Mouse (Mus musculus): Measurements from ENCODE around the gene Cers2. TPM values are rescaled to one million over a fixed set of nuclear protein-coding genes. Genes with fewer than 3 reads are reported as not detected.

Gene Cers2
- total and polyA plus RNA-seq, 2 experiments from 2014 or later, result 58.5 to 82.5 TPM

DNA sequence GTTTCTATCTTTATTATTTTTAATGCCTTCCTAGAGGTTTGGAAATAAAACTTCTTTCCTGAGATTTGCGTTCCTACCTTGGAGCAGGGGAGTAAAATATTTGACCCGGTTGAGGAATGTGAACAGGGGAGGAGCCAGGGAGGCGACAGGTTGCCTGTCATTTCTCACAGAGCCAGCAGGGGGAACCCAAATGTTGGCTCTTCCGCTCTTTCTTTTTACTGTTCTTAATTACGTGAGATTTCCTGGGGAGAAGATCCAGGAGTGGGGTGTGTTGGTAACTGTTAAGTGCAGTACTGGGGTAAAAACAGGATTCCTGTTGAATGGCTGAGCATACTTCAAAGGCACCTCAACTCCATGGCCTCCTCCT is 18.5 kb upstream of the Cers2 start:
- WGBS, result 10% methylated on average over 5 of the region's 5 CpGs
- TF ChIP-seq CTCF (IDR thresholded peaks at IDR 0.05), result peak; percentile 74
- Histone ChIP-seq H3K4me1 (ENCODE audit: insufficient read depth, low read length) (no peaks in the 10 kb centered on the region), H3K9ac (replicated peaks; ENCODE audit: low read length, poor library complexity, severe bottlenecking) (no peak overlapping the region), H3K36me3 (ENCODE audit: insufficient read depth, low read length) (peaks cover 13% of the 10 kb centered on the region), H3K4me3 (ENCODE audit: low read depth, low read length) (no peak overlapping the region), H3K27me3 (ENCODE audit: insufficient read depth, low read length) (no peaks in the 10 kb centered on the region), H3K4me2 (ENCODE audit: low read depth, low read length, poor library complexity, severe bottlenecking) (no peak overlapping the region), H3K9me3 (ENCODE audit: low read length) (no peaks in the 10 kb centered on the region), H3K27ac (ENCODE audit: low read depth, low read length) (no peak overlapping the region)
- peak; percentile 54 for DNase-seq (ENCODE audit: low spot score)
- 0 out of 2 replicates have a peak, but pooled peaks have one; percentile 32 for ATAC-seq (ENCODE audit: low FRiP score)

GRCm38 (mm10) chr3:95298018-95298417 is 16.6 kb upstream of the Cers2 start:
- DNase-seq (ENCODE audit: low spot score), result no peak
- Histone ChIP-seq H3K27ac (ENCODE audit: low read depth, low read length) (no peak overlapping the region), H3K9me3 (ENCODE audit: low read length) (no peaks in the 10 kb centered on the region), H3K9ac (replicated peaks; ENCODE audit: low read length, poor library complexity, severe bottlenecking) (no peak overlapping the region), H3K36me3 (ENCODE audit: insufficient read depth, low read length) (peaks cover 13% of the 10 kb centered on the region), H3K4me2 (ENCODE audit: low read depth, low read length, poor library complexity, severe bottlenecking) (no peak overlapping the region), H3K27me3 (ENCODE audit: insufficient read depth, low read length) (no peaks in the 10 kb centered on the region), H3K4me3 (ENCODE audit: low read depth, low read length) (no peak overlapping the region), H3K4me1 (ENCODE audit: insufficient read depth, low read length) (no peaks in the 10 kb centered on the region)
- 94% methylated on average over 7 of the region's 7 CpGs for WGBS
- ATAC-seq (ENCODE audit: low FRiP score), result no peak
- no peak for TF ChIP-seq CTCF (IDR thresholded peaks at IDR 0.05)

- Histone ChIP-seq H3K36me3 (ENCODE audit: insufficient read depth, low read length) (no peaks in the 10 kb centered on the region), H3K9me3 (ENCODE audit: low read length) (no peaks in the 10 kb centered on the region), H3K4me2 (ENCODE audit: low read depth, low read length, poor library complexity, severe bottlenecking) (no peak overlapping the region), H3K4me1 (ENCODE audit: insufficient read depth, low read length) (no peaks in the 10 kb centered on the region), H3K9ac (replicated peaks; ENCODE audit: low read length, poor library complexity, severe bottlenecking) (no peak overlapping the region), H3K27me3 (ENCODE audit: insufficient read depth, low read length) (no peaks in the 10 kb centered on the region), H3K27ac (ENCODE audit: low read depth, low read length) (no peak overlapping the region), H3K4me3 (ENCODE audit: low read depth, low read length) (no peak overlapping the region)
- ATAC-seq (ENCODE audit: low FRiP score) (no peak), DNase-seq (ENCODE audit: low spot score) (no peak)
- WGBS, result 87% methylated on average over 3 of the region's 3 CpGs
- TF ChIP-seq CTCF (IDR thresholded peaks at IDR 0.05), result no peak
Measured at GRCm38 (mm10) chr3:95301204-95301796, 13.3 kb upstream of the Cers2 start.

DNA sequence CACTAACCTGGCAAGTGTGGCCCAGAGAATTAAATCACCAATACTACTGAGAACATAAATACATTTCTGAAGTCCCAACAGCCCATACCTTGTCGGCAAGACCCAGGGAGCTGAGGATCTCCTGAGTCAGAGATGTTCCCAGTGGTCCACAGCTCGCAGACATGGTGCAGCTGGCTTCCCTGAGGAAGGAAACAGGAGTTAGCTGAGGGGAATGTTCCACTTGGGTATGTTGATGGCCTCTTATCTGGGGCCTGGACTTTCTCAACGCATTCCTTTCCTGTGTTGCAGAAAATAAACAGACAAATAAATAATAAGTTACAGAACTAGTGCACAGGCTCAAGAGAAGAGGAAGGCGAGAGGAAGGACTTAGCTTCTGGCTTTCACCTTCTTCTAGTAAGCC is 8.3 kb upstream of the Cers2 start:
- Histone ChIP-seq H3K9me3 (ENCODE audit: low read length) (no peaks in the 10 kb centered on the region), H3K36me3 (ENCODE audit: insufficient read depth, low read length) (no peaks in the 10 kb centered on the region), H3K4me3 (ENCODE audit: low read depth, low read length) (no peak overlapping the region), H3K4me2 (ENCODE audit: low read depth, low read length, poor library complexity, severe bottlenecking) (no peak overlapping the region), H3K9ac (replicated peaks; ENCODE audit: low read length, poor library complexity, severe bottlenecking) (no peak overlapping the region), H3K27ac (ENCODE audit: low read depth, low read length) (no peak overlapping the region), H3K4me1 (ENCODE audit: insufficient read depth, low read length) (no peaks in the 10 kb centered on the region), H3K27me3 (ENCODE audit: insufficient read depth, low read length) (no peaks in the 10 kb centered on the region)
- 84% methylated on average over 4 of the region's 4 CpGs for WGBS
- ATAC-seq (ENCODE audit: low FRiP score), result no peak
- TF ChIP-seq CTCF (IDR thresholded peaks at IDR 0.05), result no peak
- no peak for DNase-seq (ENCODE audit: low spot score)

DNA sequence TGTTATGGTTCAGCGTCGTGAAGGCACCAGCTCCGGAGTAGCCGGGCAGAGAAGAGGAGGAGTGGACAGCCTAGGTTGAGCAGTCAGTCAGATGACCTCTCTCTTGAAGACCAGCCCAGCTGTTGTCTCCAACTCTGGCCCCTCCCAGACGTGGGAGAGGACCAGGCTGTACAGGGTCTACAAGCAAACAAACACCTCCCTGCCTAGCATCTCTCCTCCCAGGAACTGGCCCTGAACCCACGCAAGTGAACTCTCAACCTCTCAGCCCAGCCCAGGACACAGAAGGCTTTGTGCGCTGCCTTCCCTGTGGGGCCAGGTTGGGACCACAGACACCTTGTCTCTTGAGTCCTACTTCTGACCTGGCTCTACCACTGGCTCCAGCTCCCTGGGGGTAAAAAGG is 7.5 kb upstream of the Cers2 start, which contains the start of gene Anxa9:
TSS of gene Anxa9 (minus strand) at position 77 of the 400 bp plus-strand sequence.
- Histone ChIP-seq H3K27ac (ENCODE audit: low read depth, low read length) (no peak within 1 kb of the TSS), H3K4me1 (ENCODE audit: insufficient read depth, low read length) (no peaks in the 10 kb centered on the region), H3K36me3 (ENCODE audit: insufficient read depth, low read length) (no peaks in the 10 kb centered on the region), H3K9ac (replicated peaks; ENCODE audit: low read length, poor library complexity, severe bottlenecking) (no peak within 1 kb of the TSS), H3K4me3 (ENCODE audit: low read depth, low read length) (no peak within 1 kb of the TSS), H3K27me3 (ENCODE audit: insufficient read depth, low read length) (no peaks in the 10 kb centered on the region), H3K9me3 (ENCODE audit: low read length) (no peaks in the 10 kb centered on the region), H3K4me2 (ENCODE audit: low read depth, low read length, poor library complexity, severe bottlenecking) (no peak within 1 kb of the TSS)
- no peak for ATAC-seq (ENCODE audit: low FRiP score)
- 73% methylated on average over 7 of the region's 7 CpGs for WGBS
- TF ChIP-seq CTCF (IDR thresholded peaks at IDR 0.05), result no peak
- DNase-seq (ENCODE audit: low spot score), result no peak

- Histone ChIP-seq H3K4me3 (ENCODE audit: low read depth, low read length) (no peak overlapping the region), H3K4me2 (ENCODE audit: low read depth, low read length, poor library complexity, severe bottlenecking) (no peak overlapping the region), H3K27ac (ENCODE audit: low read depth, low read length) (no peak overlapping the region), H3K4me1 (ENCODE audit: insufficient read depth, low read length) (no peaks in the 10 kb centered on the region), H3K9me3 (ENCODE audit: low read length) (no peaks in the 10 kb centered on the region), H3K27me3 (ENCODE audit: insufficient read depth, low read length) (no peaks in the 10 kb centered on the region), H3K9ac (replicated peaks; ENCODE audit: low read length, poor library complexity, severe bottlenecking) (no peak overlapping the region), H3K36me3 (ENCODE audit: insufficient read depth, low read length) (no peaks in the 10 kb centered on the region)
- TF ChIP-seq CTCF (IDR thresholded peaks at IDR 0.05), result no peak
- no peak for DNase-seq (ENCODE audit: low spot score)
- ATAC-seq (ENCODE audit: low FRiP score), result no peak
- 77% methylated on average over 3 of the region's 3 CpGs for WGBS
Measured at GRCm38 (mm10) chr3:95310496-95310895, 4.1 kb upstream of the Cers2 start.

All from midbrain, postnatal 0 days (tissue).